Mouse (Mus musculus): ENCODE measurements around the gene Trim47.

- TF ChIP-seq POLR2A (IDR thresholded peaks at IDR 0.05; ENCODE audit: insufficient read depth, low read depth, low read length) (no peak), CTCF (IDR thresholded peaks at IDR 0.05; ENCODE audit: insufficient read depth, low read depth, low read length) (no peak)
These were observed 16.5 kb upstream of the Trim47 start for GRCm38 (mm10) chr11:116143468-116143867.

Measured in olfactory bulb, adult 2 months (tissue).